Mouse (Mus musculus): ENCODE data around the gene Astl.

GRCm38 (mm10) chr2:127314467-127315154 lies 23.8 kb upstream of the Astl start:
- TF ChIP-seq POLR2A (IDR thresholded peaks at IDR 0.05; ENCODE audit: control insufficient read depth, extremely low read depth, insufficient read depth, low read length, poor library complexity) (no peak), CTCF (IDR thresholded peaks at IDR 0.05; ENCODE audit: borderline replicate concordance, control insufficient read depth, extremely low read depth, insufficient read depth, low read length, poor library complexity) (no peak)

Measured in thymus, adult 2 months (tissue).